23 mouse cellular contexts compared by ENCODE assay signal in genomic region chr9:63049290-63049689, GRCm38 (mm10).
"Had no signal": no experiment of that assay in that cellular context is flagged by ENCODE, and none has a peak within 500 bp of the region (broad histone marks: within the 10 kb centered on the region; RNA-seq: fewer than 3 reads in every experiment).

No protein-coding gene starts in this region.

- H3K36me3 ChIP-seq: heart, embryonic 10.5 days; heart, embryonic 12.5 days; hindbrain, embryonic 10.5 days; hindbrain, embryonic 12.5 days; intestine, embryonic 15.5 days; limb, embryonic 10.5 days; limb, embryonic 12.5 days; liver, embryonic 13.5 days had no signal

- H3K27ac ChIP-seq: gastrocnemius, adult 2 months; heart, embryonic 10.5 days; hindbrain, embryonic 10.5 days; hindbrain, embryonic 12.5 days; hindbrain, embryonic 14.5 days; intestine, embryonic 15.5 days; layer of hippocampus, adult 2 months; left cerebral cortex, adult 2 months; limb, embryonic 10.5 days; limb, embryonic 12.5 days; liver, embryonic 13.5 days had no signal

- H3K4me3 ChIP-seq: gastrocnemius, adult 2 months; heart, embryonic 10.5 days; heart, embryonic 12.5 days; hindbrain, embryonic 10.5 days; hindbrain, embryonic 12.5 days; intestine, embryonic 15.5 days; layer of hippocampus, adult 2 months; left cerebral cortex, adult 2 months; limb, embryonic 10.5 days; limb, embryonic 12.5 days; liver, embryonic 13.5 days had no signal

- DNase-seq: gastrocnemius, adult 2 months; gastrocnemius, postnatal 10 days; gastrocnemius, postnatal 25 days; heart, adult 18-20 months; heart, postnatal 10 days; heart, postnatal 4 days; kidney, adult 18-20 months; kidney, adult 8-10 months; kidney, postnatal 10 days; kidney, postnatal 25 days; kidney, postnatal 4 days; liver, embryonic 13.5 days had no signal

- H3K27me3 ChIP-seq: heart, embryonic 12.5 days; hindbrain, embryonic 12.5 days; intestine, embryonic 15.5 days; limb, embryonic 12.5 days; liver, embryonic 13.5 days had no signal

- H3K4me1 ChIP-seq: heart, embryonic 10.5 days; heart, embryonic 12.5 days; hindbrain, embryonic 10.5 days; hindbrain, embryonic 12.5 days; intestine, embryonic 15.5 days; limb, embryonic 10.5 days; limb, embryonic 12.5 days; liver, embryonic 13.5 days had no signal

- H3K4me2 ChIP-seq: heart, embryonic 12.5 days; hindbrain, embryonic 12.5 days; hindbrain, embryonic 14.5 days; intestine, embryonic 15.5 days; limb, embryonic 12.5 days; liver, embryonic 11.5 days; liver, embryonic 13.5 days had no signal

- H3K9ac ChIP-seq: heart, embryonic 12.5 days; hindbrain, embryonic 12.5 days; hindbrain, embryonic 14.5 days; intestine, embryonic 15.5 days; limb, embryonic 12.5 days; liver, embryonic 13.5 days had no signal
